Mouse (Mus musculus) liver (tissue): Measurements from ENCODE around the gene Astn1.

Source experiments
- DNase-seq: peaks from one replicate; pipeline ENCODE4 v3.0.0-alpha.2; 2020; ENCODE audit warnings: mixed read lengths

The Astn1 gene

DNA sequence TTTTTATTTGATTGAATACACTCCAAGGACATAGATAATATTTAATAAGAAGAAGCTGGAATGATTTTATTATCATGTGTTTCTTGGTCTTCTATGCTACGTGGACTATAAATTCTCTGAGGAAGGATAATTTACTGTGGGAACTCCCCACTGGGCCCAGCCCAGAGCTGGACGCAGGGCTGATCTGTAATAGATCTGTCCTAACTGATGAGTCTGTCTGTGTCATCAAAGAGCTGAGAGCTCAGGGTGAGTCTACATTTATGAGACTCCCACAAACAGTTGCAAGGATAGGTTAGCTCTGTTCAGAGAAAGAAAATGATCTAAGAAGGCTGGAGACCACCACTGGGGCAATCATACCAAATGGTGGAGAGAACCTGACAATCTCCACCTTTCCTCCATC is 271.4 kb downstream of the Astn1 start:
- DNase-seq: no peak

DNA sequence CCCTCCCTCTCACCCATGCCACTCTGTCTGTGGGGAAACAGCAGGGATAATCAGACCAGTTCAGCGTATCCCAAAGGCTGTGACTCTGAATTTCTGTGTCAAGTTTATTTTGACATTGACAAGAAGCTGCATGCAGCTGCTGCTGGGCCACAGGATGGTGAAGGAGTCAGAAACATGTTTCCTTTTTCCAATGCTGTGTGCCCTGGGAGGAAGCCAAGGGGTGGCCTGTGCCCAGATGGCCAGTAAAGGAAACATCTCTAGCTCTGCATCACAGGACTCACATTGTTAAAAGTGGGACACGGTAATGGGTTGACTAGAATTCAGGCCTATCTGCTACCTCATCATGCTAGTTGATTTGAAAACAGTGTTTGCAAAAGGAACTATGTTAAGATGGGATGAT is 279.2 kb downstream of the Astn1 start:
- no peak for DNase-seq

DNA sequence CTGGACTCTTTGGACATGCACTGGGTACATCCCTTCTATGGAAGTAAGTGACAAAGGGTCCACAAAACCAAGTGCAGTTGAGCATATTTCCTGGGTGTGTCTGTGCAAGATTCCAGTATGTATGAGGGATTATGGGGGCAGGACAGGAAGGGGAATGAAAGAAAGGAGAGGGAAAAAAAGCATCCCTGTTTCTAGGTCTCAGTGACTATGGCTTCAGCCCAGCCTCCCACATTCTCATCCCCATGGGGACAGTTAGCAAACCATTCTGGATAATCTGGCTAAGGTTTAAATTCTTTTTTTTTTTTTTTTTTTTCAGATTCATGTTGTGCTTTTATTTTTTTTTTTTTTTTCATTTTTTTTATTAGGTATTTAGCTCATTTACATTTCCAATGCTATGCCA is 280.2 kb downstream of the Astn1 start:
- DNase-seq: no peak

DNA sequence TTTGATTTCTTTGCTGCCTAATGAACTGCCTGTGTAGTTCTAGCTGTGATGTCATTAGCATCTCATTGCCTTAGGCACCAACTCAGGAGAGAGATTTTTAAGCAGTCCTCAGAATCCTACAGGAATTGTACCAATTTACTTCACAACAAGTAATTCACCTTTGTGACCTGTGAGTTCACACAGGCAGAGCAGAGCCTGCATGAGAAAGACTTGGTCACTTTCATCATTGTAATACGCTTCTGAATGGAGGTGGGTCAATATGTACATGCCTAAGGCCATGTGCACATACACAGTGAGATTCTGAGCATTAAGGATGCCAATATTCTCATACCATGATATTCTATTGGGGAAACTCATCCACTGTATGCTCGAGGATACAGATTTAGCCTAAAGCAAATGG is 290.7 kb downstream of the Astn1 start:
- DNase-seq: no peak

DNA sequence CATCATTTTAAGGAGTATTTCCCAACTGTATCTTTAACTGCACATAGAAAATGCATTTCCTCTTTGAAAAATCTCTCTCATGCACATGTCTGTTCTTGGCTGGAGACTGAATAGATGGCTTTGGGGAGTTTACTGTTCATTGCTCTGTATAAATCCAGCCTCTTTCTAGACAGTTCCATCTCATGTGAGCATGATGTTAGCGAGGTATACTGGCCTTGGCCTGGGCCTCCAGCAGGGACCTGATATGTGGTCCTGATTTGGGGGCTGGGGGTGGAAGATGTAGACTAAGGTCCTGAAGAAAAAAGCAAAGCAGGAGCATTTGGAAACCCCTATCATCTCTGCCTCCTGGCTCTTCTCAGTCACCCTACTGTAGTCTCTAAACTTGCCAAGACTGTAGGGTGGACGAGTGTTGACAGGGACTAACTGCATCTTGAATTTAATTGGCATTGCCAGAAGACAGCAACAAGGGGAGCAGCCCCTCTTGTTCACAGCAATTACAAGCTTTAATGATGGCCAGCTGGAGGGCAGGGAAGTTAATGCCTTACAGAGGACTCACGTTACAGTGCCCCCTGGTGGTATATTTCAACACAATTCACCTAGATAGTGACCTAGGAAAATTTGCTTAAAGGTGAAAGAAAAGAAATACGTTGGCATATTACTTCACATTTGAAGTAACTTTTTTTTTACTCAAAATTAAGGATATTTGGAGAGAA is 291.9 kb downstream of the Astn1 start:
- DNase-seq: peak; percentile 6

DNA sequence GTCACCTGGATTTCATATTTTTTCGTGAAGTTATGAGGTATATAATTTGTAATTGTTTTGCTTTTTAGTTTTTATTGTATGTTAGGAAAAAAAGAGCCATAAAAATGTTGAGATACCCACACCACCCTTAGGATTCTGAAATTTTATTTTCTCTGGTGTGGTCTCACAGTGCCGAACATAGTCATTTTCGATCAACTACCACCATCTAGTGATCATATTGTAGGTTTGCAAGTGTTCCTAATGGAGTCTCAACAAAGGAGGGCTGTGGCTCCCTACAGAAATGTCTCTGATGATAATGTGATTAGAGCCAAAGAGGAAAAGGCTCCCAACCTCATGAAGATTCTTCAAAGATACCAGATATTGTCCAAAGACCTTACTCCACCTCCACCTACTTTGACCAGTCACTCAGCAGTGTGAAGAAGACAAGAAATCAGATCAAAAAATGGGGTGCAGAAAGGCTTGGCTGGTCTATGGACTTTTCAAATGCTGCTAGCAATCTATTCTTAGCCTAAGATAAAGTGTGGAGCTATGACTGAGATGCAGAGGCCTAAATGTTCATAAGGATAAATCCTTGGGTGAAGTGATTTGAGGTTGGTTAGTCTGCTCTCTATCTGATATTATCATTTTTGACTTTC is 292.6 kb downstream of the Astn1 start:
- DNase-seq: no peak

DNA sequence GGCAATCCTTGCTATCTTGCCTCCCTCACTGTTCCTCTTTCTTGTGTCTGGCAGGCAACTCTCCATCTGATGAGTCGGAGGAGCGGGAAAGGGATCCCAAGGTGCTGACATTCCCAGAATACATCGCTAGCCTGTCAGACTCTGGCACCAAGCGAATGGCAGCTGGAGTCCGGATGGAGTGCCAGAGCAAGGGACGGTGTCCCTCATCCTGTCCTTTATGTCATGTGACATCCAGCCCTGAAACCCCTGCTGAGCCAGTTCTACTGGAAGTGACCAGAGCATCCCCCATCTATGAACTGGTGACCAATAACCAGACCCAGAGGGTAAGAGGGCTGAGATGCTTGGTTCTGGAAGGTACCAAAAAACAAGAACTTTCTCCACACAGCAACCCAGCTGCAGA is 294.9 kb downstream of the Astn1 start:
- DNase-seq: no peak

DNA sequence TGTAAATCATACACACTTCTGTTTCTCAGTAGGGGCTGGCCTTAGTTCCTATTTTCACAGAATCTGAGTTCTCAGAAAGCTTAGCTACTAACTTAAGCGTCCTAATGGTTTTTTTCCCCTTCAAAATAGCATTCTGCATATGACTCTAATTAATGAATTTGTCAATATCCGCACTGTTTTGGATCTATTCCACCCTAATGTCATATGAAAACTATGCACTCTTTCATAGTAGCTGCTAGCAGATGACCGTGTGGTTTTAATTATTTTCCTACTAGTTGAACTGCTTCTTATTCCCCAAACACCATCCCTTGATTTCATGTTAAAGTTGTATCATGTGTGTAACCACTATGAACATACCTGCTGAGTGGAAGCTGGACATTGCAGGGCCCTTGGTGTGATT is 303.9 kb downstream of the Astn1 start:
- no peak for DNase-seq

DNA sequence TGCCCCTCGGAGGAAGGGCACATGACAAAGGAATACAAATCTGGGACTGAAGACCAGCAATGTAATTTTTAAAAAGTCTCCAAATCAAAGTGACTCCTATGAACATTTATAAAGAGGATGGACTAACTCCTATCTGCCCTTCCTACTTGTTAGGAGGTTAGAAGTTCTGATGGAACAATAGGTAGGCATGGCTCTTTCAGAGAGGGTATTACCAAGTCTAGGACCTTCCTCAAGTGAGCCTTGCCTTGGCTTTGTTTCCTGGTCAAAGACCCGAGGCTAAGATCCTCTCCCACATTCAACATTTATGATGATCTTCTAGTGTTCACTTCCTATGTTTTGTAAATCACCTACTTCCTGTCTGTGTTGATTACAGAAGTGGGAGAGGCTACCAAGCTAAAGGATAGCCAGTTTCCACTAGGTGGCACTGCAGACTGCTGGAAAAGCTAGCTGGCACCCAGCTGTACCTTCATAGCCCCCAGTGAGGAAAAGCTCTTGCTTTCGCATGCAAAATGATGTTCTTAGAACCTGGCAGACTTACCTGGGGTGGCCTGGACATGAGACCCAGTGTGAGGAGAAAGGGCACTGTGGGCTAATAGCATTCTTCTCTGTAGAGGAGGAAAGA is 308.0 kb downstream of the Astn1 start:
- DNase-seq: peak; percentile 42

DNA sequence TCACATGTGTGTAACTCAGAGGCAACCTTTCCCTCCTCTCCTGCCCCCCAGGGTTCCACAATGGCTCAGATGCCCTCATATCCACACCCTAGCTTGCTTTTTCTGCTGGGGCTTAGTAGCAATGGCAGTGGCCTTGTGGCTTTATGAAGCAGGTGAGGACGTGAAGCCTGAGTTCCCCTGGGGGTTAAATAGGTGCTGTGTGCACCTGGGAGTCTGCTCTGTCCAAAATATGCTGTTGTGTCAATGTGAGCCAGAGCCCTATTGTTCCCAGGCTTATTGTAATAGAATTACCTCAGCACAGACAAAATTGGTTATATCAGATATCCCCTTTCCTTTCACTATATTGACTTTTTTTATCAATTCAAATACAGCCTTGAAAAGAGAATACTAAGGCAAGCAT is 325.7 kb downstream of the Astn1 start:
- no peak for DNase-seq

DNA sequence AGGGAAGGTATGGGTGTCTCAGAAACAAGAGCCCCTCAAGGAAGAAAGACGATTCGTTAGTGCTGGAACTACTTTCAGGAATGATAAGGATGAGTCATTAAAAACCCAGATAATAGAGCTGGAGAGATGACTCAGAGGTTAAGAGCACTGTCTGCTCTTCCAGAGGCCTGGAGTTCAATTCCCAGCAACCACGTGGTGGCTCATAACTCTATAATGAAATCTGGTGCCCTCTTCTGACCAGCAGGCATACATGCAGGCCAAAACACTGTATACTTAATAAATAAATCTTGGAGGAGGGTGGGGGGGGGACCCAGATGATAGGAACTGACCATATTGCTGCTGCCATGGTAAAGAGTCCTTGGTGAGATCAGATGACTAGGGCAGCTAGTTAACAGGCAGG is 335.4 kb downstream of the Astn1 start:
- DNase-seq: no peak

DNA sequence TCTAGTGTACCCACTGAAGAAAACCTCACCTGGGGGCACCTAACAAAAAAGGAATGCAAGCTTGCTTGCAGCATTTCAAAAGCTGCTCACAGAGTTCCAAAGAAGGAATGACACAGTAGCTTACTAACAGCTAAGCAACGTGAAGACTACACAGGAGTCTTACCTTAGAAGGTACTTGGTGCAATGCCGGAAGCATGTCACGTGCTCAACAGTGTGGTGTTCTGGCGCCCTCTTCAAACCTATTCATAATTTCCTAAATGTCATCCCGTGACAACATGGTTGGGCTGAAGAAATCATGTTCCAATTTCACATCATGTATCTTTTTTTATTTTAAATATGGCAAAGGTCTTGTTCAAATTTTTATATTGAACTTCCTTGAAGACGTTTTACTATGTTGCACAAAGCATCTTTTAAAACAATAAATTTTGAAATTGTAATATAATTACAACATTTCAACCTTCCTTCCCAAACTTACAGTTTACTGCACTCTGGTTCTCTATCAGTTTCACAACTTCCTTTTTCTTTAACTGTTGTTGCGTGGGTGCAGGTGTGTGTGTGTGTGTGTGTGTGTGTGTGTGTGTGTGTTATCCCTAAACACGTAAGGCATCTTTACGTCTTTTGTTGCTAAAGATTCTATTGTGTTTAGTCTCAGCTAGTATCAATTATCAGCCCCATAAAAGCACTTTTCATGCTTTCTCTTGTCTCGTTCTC is 335.9 kb downstream of the Astn1 start:
- no peak for DNase-seq

DNA sequence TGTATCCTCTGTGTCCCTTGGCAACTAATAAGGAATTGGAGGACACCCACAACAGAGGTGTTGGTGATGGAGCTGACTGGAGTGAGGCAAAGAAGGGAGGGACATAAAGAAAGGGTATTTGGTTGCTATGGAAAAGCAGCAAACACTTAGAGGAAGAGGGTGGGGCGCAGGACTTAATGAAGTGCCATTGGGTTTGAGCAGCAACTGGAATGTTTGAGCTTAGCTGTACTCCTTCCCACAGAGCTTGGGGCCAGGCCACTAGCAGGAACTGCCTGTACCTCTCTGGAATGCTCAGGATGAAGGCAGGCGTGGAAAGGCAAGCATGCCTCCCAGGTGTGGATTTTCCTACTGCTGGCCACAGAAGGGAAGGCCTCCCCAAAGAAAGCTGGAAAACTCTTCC is 337.2 kb downstream of the Astn1 start:
- DNase-seq: no peak

DNA sequence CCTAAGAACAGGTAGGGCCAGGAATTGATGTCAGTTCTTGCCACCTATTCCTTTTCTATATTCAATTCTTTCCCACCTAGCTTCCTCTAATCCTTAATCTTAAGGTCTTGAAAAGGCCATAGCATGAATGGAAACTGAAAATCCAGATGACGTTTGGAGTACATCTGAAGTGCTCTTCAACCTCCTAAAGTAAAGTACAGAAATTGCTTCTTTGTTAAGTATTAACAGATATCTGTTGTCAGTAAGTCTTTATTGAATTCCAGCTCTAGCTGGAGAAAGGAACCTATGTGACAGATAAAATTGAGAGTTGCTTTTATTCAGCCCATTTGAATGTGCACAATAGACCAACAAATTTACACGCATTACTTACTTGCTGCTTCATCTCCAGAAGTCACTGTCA is 338.1 kb downstream of the Astn1 start:
- DNase-seq: no peak

DNA sequence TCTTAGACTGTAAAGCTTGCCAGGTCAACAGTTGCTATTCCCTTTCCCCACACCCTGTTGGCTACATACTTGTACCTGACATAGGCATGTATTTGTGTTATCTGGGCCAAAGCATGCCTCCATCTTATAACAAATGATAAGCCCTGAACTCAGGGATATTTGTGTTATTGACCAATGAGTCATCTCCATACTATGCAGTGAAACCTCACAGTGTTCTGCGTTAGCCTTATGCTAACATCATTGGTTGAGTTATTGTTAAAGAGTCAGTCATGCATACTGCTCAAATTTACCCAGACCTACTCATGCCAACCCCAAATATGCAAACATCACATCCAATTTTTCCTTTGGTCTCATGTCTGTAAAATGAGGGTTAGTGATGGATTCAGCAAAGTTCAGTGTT is 339.3 kb downstream of the Astn1 start:
- no peak for DNase-seq

DNA sequence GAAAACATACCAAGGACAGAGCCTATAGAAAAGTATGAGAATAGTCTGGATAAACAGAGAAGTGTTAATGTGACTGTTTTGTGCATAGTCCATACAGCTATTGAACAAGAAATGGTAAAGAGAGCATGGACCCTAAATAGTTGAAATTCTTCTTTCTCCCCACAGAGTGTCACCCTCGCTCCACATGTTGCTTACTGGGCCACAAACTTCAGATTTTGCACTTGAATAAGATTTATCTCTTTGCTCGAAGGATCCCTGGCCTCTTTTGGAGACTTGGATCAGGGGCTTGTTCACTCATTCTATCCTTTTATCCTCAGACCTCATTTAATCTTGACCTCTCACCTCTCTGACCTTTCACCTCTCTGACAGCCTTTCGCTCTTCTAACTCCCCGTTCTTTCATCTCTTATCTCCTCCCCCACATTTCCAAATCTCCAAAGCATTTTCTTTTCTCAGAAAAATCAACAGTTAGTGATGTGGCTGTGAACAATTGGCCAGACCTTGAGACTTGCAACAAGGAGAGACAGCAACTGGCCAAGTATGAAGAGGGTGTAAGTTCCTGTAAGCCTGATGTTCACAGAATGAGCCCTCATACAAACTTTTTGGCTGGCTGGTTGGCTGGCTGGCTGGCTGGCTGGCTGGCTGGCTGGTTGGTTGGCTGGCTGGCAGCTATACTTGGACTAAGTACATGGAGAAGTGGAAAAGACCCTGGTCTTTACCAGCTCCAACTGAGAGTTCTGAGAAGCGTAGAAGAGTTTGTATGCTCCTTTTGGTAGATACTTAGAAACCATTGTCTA is 351.4 kb downstream of the Astn1 start:
- DNase-seq: no peak

DNA sequence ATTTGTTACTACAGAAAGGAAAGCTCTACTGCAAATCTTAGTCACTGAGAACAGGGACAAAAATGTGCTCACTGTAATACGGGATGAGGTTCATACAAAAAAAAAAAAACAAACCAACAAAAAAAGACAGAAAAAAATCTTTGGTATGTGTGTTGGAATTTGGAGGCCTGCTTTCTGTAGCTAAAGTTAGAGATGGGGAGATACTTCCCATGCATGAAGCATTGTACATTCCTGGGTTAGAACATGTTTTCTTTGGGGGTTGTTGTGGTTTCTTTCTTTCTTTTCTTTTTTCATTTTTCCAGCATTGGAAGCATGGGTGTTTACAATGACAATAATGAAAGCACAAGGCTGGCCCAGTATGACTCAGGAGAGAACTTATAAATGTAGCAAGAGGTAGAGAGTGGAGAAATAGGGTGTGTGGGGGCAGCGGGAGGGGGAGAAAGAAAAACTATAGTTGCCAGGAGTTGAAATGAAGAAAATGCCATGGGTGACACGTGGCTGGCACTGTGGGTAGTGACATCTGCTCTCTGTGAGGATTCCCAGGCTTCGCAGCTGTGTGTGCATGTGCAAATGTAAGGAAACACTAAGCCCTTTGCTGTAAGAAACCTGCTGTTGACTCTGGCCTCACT is 370.9 kb downstream of the Astn1 start:
- no peak for DNase-seq

DNA sequence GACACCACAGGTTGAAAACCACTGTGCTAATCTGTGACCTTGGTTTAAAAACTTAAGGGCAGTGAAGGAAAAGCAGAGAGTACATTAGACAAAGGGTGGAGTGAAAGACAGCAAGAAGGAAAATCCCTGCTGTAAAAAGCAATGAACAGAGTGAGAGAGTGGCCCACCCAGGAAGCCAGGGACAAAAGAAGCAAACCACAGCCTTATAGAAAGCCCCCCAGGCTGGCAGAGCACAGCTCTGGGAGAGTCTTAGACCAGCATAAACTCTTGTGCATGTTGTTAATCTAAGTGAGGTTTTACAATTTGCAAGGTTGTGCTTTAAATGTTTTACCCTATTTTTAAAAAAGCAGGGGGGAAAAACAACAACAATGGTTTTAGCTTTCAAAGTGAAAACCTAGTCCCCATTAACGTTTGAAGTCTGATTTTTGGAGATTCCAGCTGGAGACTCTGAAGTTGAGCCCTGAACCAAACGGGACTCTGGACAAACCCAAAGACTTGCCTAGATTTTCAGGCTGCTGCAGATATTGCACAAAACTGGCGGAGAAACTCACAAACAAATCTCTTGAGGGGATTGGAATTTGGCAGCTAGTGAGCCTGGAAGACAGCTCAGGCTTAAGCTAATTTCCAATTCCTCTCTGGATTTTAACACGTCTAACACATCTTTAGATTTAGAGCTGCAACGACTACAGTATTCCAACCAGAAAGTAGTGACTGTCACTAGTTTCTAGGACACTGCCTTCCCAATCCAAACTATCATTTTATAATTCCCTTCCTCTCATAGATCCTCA is 377.3 kb downstream of the Astn1 start:
- DNase-seq: no peak

DNA sequence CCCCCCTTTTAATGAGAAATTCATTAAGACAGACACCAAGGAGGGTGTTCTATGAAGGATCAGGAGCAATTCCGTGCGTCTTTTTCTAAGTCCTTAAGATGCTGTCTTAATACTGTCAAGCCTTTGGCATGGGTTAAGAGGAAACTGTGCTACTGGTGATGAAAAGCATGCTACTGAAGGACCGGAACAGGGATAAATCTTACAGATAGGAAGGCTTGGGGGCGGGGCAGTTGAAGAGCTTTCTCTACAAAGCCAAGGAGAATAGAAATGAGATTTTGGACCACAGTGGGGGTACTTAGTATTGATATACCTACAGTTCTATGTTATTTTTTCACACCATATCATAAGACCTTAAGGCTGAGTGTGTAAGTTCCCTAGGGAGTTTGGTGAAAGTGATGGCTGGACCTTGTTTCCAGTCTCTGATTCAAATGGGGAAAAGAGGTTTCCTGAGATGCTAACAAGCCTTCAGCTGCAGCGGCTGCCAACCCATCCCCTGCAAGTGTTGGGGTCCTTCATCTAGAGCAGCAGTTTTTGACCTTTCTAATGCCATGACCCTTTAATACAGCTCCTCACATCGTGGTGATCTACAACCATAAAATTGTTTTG is 378.2 kb downstream of the Astn1 start:
- no peak for DNase-seq

DNA sequence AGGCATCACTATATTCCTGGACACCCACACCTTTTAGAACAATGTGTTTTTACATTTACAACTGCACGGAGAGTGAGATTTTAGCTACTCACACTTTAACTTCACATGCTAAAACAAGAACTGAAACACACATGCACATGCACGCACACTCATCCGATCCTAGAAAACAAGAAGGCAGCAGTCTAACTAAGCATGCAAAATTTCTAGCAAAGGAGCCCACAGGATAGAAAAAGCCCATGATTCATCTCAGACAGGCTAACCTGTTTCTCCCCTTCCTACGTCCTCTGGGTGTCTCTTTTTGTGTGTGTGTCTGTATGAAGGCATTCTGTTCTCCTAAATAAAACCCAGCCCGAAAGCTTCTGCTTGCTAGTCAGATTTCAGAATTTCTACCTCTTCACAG is 378.9 kb downstream of the Astn1 start:
- DNase-seq: no peak
